Mouse (Mus musculus) heart, adult 11 months (tissue): ENCODE measurements around the gene Ipcef1.

Experiments used
- DNase-seq: peaks from one replicate; pipeline ENCODE4 v3.0.0; 2022

Gene Ipcef1

DNA sequence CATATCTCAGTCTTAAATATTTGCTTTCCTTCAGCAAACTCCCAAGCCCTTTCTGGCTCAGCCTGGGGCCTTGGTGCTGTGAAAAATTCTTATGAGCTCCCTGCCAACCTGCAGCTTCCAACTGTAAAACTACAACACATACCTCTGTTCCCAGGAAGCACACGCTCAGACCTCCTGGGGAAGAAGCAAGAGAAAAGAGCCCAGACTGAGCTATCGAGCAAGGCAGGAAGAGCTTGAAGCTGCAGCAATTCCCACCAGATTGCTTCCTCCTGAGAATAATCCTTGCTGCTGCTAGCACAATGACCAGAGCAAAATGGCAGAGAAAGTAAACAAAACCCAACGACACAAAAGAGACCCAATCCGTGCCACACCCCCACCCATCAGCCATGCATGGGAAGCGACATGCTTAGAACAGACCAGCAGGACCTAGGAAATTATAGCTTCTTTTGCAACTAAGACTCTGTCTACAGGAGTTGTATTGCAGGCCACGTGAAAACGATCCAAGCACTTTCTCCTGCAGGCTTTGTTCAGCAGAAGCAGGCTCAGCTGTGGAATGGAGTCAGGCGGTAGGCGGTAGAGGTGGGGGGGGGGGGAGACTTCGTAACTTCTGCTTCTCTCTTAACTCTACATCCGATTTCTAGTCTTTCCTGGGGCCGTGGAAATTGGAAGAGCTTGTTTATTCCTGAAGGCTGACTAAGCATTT, at the start of gene Ipcef1:
Gene Ipcef1, minus strand, starts transcription at position 164 of the 703 bp plus-strand sequence.
- no peak for DNase-seq

- no peak for DNase-seq
These were observed 25.7 kb upstream of the Ipcef1 start for GRCm38 (mm10) chr10:7077971-7078370.

DNA sequence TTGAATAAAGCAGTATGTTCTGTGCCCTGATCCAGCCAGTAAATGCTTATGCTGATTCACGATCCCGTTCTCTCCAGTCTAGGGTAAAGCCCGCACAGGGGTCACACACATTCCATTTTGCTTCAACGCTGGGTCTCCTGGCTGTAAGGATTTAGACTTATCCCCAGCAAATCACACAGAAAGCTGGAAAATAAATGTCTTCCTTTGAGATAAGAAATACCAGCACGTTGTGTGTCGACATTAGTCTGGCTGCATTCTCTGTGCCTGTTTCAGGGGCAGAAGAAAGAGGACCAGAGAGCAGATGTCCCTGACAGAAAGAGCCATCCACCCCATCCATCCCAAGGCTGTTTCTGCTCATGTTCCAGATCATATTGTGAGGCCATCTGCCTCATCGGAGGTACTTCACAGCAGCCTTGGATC, 25.1 kb upstream of the Ipcef1 start:
- DNase-seq, result no peak

GRCm38 (mm10) chr10:7076662-7077211, 24.5 kb upstream of the Ipcef1 start:
- DNase-seq, result no peak

- DNase-seq, result peak; percentile 95
These were observed 23.9 kb upstream of the Ipcef1 start for GRCm38 (mm10) chr10:7076201-7076600.

DNA sequence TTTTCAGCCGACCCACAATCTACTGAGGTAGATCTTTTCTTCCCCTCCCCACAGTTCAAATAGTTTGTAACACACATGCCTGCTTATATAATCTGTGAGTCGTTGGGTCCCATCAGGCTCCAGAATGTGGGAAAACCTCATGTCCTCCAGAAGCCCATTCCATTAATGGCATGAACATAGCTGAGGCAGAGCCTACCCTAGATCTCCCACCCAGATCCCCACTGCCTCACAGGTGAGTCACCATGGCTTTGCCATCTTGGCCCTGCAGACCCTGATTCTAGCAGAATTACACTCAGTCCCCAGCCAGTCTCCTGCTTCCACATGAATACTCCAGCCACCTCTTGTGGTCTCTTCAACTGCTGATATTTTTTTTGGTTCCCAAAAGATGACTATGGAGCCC, 23.4 kb upstream of the Ipcef1 start:
- no peak for DNase-seq

GRCm38 (mm10) chr10:7074231-7074630, 22.0 kb upstream of the Ipcef1 start:
- no peak for DNase-seq

DNA sequence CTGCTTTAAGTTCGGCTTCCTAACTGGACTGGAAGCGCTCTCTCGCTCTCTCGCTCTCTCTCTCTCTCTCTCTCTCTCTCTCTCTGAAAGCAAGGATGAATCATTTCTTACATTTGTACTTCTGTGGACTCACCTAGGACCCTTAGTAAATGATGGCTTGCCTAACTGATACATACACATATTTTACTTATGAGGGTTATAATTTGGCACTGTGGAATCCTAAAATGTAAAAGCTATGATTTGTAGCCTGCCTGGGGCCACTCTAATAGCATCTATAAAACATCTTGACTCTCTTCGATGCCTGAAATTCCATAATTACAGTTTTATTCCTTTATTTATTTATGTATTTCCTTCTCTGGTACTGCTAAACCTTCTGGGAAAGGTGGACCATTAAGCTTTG, 18.6 kb upstream of the Ipcef1 start:
- no peak for DNase-seq

DNA sequence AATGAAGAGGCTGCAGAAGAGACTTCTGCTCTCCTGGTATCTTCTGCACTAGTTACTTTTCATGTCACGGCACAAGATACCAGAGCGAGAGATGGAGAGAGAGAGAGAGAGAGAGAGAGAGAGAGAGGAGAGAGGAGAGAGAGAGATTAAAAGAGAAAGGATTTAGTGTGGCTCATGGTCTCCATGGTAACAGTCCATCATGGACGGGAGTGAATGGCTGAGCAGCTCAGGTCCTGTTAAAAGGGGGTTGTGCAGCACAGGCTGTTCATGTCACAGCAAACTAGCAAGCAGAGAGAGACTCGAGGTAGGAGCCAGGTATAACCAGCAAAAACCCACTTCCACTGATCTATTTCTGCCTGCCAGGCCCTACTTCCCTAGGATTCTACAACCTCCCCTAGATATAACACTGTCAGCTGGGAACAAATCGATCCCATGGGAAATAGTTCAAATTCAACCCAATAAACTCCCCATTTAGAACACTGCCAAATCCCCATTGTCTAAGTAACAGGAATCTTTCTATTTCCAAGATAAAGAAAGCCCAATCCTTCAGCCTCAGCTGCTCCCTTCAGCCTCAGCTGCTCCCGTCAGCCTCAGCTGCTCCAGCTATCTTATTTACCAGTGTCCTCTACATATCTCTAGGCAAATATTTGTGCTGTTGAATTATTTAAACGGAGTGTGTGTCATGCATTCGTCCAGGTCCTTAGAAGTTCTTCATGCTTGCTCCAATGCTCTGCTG, 18.0 kb upstream of the Ipcef1 start:
- no peak for DNase-seq

GRCm38 (mm10) chr10:7069090-7069489, 16.8 kb upstream of the Ipcef1 start:
- DNase-seq, result no peak

- DNase-seq, result no peak
These were observed 16.3 kb upstream of the Ipcef1 start for GRCm38 (mm10) chr10:7068608-7069007.

- peak; percentile 89 for DNase-seq
These were observed 11.6 kb upstream of the Ipcef1 start for GRCm38 (mm10) chr10:7063752-7064457.

DNA sequence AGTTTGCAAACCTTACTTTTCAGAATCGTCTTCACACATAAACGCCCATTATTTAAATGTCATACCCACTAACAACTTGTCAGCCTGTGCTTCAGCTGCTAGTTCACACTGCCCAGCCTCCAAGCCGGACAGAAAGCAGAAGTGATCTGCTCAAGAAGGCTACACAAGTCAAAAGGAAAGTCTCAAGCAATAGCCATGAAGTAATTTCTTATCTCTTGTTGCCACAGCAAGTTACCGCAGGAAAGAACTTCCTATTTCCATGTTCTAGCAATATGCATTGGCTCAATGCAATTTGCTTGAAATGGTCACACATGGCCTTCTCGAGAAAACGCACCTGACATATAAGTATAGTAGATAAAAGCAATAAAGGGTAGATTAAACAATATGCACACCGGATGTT, 10.7 kb upstream of the Ipcef1 start:
- peak; percentile 93 for DNase-seq

DNA sequence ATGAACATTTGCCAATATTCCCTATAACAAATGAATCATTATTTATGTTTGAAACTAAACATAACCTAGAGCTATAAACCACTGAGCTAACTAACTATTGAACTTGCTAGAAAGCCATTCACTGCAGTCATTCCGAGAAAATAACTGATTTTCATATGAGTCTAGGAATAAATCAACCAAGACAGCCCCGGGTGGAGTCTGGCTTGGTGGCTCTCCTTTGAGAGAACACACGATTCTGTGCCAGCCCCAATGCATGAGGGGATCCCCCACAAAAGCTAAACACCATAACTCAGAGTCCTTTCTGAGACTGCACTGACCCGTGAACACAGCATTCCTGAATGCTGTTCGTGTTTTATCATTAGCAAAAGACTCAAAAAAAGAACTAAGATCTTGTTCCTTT, 8.0 kb upstream of the Ipcef1 start:
- DNase-seq, result no peak

- no peak for DNase-seq
These were observed 5.3 kb upstream of the Ipcef1 start for GRCm38 (mm10) chr10:7057546-7057945.

DNA sequence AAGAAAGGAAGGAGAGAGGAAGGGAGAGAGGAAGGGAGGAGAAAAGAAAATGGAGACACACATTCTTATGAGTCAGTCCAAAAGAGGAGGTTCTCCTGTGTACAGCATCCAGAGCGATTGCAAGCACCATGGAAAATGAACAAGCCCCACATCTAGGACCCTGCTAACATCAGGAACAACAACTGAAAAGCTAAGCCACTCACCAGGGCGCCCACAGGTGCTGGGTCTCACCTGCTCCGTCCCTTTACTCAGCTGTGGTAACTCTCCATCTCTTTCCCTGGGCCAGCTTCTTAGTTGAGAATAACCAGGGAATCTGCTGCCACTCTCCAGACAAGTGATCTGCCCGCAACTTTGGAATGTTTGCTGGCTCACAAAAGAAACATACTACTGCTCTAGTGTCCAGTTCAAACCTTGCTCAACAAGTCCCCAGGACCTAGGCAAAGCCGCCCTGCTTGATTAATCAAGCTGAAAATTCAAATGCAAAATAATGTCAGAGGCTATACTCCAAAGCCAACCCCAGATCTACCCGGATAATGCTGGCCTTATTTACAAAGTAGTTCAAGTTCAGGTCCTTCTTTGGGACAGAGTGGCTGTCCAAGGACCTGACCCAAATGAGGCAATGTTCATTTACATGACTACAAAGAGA, 2.4 kb upstream of the Ipcef1 start:
- DNase-seq, result no peak

GRCm38 (mm10) chr10:7049901-7050300, 2.4 kb downstream of the Ipcef1 start:
- DNase-seq, result no peak

DNA sequence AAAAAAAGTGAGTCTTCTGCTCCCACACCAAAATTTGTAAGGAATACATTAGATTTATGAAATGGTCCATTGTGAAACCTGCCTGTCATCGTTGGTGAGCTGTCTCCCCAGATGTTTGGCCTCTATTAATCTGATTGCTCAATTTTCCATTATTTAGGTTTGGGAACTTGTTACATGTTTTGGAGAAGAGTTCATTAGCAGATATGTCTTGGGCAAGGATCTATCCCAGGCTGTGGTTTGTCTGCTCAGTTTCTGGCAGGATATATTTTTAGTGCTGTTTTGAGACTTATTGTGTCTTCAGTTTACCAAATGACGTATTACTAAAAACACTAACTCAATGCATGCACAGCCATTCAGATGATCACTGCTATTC, 4.4 kb downstream of the Ipcef1 start:
- DNase-seq, result no peak

GRCm38 (mm10) chr10:7047288-7047918, 4.9 kb downstream of the Ipcef1 start:
- no peak for DNase-seq

DNA sequence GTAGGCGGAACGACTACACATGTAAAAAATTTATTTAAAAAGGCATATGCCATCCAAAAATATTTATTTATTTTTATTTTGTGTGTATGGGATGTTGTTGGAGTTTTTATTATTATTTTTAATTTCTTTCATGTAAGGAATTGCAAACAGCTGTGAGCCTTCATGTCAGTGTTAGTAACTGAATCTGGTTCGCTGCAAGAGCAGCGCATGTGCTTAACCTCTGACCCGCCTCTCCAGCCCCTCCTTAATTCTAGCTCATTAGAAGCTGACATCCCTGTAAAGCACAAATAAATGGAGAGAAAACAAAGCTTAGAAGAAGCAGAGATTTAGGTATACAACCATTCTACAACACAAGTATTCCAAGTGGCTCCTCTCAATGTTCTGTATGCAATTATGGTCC, 8.4 kb downstream of the Ipcef1 start:
- DNase-seq, result no peak

- no peak for DNase-seq
These were observed 11.2 kb downstream of the Ipcef1 start for GRCm38 (mm10) chr10:7041032-7041431.

GRCm38 (mm10) chr10:7037194-7037593, 15.1 kb downstream of the Ipcef1 start:
- no peak for DNase-seq

DNA sequence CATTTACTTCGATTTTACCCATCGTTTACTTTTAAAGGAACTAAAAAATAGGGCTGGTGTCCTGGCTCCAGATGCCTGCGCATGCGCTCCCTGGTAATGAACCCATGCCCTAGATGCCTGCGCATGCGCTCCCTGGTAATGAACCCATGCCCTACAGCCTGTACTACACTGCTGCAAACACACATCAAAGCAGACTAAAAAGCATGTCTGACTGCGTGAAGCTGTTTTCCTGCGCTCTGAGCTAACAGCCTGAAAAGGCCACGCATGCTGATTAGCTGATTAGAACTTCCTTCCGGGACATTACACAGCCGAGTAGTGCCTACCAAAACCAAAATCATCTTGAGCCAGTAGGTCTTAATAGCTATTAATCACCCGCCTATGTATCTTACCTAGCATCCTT, 16.7 kb downstream of the Ipcef1 start:
- peak; percentile 90 for DNase-seq
